Mouse (Mus musculus) gastrocnemius, postnatal 14 days (tissue): ENCODE measurements around the gene Enpp1. TPM values are rescaled to one million over a fixed set of nuclear protein-coding genes. Genes with fewer than 3 reads are reported as not detected.

Experiments used
- DNase-seq: peaks from one replicate; pipeline ENCODE4 v3.0.0; 2021; ENCODE audit warnings: mixed read lengths
- intact Hi-C: fragments of 180-260 bp; cut with DNase I; formaldehyde crosslinking; loops from one replicate; pipeline ENCODE4 v1.15.1; 2025; ENCODE audit warnings: low total_unique reads
- total RNA-seq, 2 experiments: library from RNA; stranded (reverse); gene quantifications; 2 replicates each; pipeline ENCODE4 v1.2.3; 2021

Gene Enpp1
- total RNA-seq, 2 experiments from 2014 or later, result 5.9 to 6.4 TPM

DNA sequence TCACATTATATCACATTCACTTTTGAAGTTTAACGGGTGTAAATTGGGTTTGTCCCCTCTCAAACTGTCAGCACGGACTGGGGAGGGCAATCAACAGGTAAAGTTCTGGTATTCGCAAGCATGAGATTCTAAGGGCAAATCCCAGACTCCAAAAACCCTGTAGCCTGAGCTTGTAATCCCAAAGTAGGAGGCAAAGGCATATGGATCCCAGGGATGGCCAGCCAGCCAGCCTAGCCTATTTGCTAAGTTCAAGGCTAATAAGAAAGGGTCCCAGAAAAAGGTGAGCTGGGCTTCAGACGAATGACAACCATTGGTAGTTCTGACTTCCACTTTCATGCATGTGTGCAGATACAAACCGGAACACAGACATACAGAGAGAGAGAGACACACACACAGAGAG lies 942 bp upstream of the Enpp1 start:
- no peak for DNase-seq
- intact Hi-C loops, result no loop called here

DNA sequence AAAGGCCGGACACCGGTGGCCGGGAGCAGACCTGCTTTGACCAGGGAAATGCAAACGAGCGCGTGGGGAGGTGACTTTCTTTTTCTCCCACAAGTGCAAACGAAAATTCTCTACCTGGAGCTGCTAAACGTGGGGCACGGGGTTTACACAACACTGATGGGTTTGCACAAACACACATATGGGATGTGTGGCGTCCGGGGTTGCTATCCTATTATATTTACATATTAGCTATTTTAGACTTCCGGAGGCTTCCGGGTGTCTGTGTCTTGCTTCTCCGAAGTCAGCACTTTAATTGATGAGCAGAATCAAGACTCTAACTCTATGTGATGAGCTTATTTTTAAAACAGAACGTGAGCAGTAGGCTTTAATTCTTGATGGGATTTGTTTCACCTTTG lies 405 bp upstream of the Enpp1 start:
- intact Hi-C loops, result no loop called here
- DNase-seq, result no peak

DNA sequence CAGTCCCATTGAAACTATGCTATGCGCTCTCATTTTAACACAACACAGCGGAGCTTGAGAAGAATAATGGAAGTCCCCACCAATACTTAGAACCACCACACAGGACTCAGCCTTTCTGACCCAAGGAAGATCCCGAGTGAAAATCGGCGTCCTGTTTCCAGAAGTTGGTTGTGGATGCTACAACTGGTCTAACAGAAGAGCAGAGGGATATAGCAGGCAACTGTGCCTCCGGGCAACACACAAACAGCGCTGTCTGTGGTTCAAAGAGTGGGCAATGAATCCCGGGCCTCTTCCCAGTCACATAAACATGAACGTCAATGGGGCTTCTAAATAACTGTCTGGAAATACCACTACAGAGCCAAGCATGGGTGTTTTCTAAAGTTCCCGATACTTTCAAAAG lies 888 bp downstream of the Enpp1 start:
- DNase-seq, result no peak
- intact Hi-C loops, result no loop called here

DNA sequence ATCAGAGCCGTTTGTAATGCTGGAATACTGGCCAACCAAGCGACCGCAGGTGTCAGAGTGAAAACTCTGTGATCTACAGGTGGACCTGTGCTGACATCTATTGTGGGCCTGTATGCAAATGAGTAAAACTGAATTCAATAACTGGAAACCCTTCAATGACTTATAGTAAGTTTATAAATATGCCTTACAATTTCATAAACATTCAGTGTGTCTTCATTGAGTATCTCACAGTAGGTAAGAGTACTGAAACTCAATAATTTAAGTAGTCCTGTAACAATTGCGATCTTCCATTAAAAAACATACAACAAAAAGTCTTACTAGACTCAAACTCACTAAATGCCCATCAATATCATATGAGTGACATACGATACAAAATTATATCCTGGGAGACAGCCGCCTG lies 1.6 kb downstream of the Enpp1 start:
- intact Hi-C loops, result no loop called here
- DNase-seq, result no peak

DNA sequence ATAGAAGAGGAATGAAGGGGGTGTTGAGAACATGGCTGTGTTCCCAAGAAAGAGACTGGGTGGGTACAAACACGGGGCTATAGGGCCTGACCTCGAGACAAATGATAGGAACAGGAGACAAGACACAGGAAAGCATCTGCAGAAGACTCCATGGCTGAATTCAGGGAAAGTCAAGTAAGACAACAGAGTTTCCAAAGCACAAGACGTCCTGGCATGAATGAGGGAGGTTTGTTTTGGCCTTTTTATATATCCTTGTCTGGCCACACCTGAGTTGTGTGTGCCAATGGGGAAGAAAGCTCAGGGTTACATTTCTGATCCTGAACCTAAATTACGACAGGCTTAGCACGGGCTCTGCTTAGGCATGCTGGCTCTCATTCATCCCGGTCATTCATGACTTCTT lies 4.2 kb downstream of the Enpp1 start:
- intact Hi-C loops, result no loop called here
- no peak for DNase-seq

DNA sequence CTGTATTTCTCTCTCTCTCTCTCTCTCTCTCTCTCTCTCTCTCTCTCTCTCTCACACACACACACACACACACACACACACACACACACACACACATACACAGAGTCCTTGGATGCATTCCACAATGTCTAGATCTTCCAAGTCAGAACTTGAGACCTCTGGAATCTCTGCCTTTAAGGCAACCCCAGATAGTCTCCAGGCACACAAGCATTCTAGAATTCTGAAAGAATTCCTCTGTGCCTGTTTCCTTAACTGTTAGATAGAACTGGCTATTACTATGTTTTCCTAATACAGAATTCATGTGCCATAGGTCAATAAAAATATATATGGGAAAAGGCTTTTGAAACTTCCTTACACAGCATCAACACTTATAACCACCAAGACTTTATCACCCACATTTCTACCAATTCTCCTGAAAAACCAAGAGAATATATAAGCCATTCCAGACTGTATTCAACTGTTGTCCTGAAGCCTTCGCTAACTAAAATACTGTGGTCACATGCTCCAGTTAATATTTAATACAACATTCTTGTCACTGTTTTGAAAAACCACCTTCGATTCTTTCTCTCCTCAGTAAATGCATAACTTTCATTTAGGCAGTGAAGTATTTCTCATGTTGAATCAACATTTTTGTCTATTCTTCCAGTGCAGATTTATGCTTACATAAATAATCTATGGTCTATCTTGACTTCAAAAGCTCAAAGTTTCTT lies 5.4 kb downstream of the Enpp1 start:
- intact Hi-C loops, result no loop called here
- no peak for DNase-seq

DNA sequence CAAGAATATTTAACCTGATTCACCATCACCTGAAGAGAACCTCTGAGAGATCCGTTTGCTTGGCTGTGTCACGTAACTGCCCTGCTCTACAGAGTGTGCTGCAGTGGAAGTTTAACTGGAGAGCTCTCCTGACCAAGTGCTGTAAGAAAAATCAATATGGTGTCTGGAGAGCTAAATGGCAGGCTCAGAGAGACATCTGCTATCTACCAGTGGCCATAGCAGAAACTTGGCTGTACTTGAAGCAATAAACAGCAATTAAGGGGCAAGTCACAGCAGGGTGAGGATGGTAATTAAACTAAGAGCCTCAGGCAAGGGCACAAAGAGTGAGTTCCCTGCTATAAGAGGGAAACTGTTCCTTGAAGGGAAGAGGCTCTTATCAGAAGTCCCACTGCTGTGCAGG lies 9.3 kb downstream of the Enpp1 start:
- intact Hi-C loops, result no loop called here

DNA sequence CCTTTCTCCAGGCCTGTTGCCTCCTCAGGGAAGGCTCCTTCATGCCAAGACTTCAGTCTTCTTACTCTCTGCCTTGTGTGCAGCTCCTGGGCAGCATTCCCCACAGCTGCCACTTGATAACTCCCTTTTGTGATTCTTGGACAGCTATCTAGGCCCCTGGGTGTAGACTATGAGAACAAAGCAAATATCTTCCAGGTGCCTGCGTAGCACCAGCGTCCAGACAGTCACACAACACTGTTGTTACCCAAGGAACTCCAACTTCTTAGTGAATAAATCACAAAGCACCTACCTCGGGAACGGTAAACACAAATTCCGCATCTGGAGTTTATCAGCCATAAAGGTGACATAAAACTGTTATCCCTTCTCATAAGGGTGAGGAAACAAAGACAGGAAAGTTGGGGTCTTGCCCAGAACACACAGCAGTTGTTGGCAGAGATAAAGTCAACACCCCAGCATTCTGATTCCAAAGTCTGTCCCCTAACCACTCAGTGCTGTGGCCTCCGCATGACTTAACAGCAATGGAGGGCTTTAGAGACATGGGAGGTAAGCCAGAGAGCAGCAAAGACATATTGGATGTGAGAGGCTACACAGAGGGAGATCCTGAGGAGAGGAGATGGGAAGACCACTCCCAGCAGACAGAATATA lies 13.7 kb downstream of the Enpp1 start:
- intact Hi-C loops, result no loop called here
- no peak for DNase-seq

More for the DNA sequence above, 9.3 kb downstream of the Enpp1 start:
- no peak for DNase-seq

DNA sequence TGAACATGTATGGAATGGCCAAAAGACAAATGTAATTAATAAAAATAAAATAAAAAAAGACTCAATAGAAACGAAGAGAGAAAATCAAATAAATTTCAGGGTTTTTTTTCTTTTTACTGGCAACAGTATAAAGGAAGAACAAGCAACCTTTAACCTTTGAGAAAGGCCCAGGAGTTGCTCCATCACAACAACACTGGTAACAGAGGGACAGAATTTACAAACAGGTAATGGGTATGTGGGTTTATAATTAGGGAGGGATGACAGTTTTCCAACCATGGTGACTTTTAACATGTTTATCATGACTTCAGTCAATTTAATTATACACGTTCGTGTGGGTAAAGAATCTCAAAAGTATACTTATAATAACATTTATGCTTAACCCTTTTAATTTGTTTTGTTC lies 15.2 kb downstream of the Enpp1 start:
- intact Hi-C loops, result no loop called here
- no peak for DNase-seq

DNA sequence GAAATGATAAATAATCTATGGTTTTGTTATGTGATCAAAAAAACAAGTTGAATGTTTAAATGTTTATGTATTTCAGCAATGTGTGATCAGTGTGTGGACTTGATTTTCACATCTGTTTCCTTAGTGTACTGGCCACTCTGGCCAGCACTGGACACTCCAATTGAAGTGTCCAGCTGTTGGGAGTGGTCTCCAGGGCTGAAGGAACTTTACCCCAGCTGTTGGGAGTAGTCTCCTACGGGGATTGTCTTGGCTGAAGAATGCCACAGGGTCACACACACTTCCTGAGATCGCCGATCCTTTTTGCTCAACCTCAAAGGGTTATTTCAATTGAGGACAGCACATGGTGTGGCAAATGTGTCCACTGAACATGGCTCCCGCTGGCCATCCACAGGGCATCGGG lies 16.2 kb downstream of the Enpp1 start:
- peak; percentile 29 for DNase-seq
- intact Hi-C loops, result no loop called here

DNA sequence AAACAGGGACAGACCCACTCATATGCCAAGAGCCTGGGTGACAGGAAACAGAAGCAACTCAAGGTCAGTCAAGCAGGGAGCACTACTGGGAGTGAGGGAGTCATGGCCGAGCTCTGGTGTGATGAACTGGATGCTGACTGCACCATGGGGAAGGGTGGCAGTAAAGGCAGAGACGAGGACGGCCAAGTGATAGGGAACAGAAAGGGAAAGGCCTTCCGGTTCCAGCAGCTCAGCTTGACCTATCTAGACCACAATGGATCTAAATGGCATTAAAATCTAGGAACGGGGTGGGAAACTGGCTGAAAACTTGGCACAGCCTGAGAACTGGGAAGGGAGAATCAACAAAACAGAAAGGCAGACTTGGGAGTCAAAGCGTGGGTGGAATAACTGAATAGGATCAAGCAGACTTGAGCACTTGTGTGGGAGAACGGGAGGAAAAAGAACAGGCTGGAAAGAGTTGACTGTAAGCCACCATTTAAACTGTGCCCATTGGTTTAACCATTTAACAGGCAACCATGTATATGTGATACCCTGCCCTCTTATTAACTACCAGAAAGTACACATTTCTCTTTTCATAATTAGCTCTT lies 29.3 kb downstream of the Enpp1 start:
- no peak for DNase-seq
- intact Hi-C loops, result no loop called here

DNA sequence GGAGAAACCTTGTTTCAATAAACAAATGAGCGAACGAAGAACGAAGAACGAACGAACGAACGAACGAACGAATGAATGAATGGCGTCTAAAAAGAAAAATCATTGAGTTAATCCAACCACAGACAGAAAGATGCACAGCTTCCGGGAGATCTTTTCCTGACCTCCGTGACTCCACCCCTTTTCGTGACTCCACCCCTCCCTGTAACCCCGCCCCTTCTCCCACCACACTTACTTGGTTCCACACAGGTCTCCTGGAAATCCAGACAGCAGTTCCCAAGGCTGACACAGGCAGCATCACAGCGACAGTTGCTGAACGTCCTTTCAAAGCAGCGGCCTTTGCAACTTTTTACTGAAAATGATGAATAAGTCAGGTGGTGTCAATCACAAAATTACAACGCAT lies 34.3 kb downstream of the Enpp1 start:
- intact Hi-C loops, result no loop called here
- no peak for DNase-seq

DNA sequence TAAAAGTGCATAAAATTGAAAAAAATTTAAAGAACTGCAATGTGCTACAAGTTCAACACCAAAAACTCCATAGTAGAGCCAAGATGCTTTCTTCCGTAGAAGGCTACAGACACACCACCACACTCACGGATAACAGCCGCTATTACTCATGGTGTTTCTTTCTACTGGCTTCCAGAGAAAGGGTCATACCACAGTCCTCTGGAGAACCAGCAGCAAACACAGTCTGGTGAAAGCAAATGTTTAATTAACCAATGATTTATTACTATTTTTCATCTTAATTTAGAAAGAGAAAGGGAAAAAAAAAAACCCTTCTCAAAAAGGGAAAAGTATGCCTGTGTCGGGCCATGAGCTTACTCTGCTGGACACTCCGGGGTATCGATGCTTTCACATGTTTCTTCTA lies 37.7 kb downstream of the Enpp1 start:
- no peak for DNase-seq
- intact Hi-C loops, result no loop called here

DNA sequence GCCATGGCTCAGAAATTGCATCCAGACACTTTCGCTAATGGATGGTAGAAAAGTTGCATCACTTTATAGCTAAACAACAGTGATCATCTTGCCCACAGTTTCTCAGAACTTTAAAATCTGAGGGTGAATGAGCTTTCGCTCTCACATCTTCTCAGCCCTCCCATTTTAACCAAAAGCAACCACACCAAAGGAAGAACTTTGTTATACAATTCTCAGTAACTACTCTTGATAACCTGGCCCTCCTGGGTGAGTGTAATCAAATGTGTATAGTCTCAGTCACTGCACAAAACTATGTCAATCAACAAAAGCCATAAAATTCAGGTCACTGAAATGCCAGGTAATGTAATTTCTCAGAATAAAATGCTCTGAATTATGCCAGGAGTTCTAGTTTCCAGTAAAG lies 39.0 kb downstream of the Enpp1 start:
- DNase-seq, result no peak
- intact Hi-C loops, result no loop called here

DNA sequence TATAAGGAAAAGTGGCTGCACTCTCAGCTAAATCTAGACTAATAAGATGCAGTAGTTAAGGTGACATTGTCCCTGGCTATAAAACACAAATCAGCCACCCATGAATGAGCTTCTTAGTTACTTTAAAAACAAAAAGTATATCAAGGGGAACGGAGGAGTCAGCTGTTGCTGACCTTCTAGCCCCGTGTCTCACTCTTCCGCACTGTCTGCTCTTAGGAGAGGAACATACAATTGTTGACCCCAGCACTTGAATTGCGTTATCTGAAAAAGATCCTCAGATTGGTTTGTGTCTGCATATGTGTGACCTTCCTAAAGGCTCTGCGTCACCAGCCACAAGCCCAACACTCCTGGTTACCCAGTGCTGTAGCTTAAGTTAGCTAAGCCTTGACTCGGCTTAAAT lies 41.4 kb downstream of the Enpp1 start:
- intact Hi-C loops, result no loop called here
- no peak for DNase-seq

DNA sequence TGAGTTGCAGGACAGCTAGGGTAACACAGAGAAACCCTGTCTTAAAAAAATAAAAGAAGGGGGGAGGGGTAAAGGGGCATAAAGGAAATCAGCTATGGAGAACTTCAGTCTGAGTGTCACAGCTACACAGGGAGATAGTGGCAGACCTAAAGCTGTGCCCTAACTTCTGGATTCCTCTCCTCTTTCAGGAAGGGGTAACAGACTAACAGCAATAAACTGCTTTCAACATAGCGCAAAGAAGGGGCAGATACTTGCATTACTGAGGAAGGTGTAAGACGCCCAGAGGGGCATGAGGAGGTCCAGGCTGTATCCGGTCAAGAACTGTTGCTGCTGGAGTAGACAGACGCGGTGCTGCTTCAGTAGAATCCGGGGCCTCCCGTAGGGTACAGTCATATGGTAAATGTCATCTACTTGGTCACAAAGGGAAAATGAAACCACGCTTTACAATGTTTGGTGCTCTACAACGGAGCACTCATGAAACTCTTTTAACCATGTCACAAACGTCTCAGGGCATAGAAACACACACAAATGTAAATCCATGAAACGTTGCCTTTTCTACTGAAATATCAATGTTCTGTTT lies 60.9 kb downstream of the Enpp1 start:
- intact Hi-C loops, result no loop called here
- DNase-seq, result no peak

DNA sequence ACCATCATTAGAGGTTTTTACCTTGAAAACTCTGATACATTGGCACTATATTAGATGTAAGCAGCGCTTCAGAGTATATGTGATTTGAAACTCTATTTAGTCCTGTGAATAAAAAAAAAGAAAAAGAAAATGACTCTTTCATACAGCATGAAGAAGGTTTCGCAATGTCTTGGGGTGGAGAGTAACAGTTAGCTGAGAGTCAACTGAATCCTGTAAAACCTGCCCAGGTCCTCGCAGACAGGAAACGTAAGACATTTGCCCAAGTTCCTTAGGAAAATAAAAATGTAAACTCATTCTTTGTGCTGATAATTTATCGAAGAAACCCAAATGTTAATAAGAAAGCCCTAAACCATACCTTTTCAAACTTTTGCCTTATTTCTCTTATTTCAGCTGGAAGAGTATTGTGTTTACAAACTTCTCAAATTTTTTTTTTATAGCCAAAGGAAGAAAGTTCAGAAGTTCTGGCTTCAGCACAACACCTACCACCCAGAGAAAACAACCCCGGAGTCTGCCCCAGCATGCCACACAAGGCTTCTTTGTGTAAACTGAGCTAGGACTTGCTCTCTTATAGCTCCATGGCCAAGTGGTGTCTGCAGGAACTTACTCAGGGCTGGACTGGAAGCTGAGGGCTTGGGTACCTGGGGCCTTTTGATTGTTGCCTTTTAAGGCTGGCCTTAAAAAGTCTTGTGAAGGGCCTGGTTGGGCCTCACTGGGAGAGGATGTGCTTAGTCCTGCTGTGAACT lies 63.8 kb downstream of the Enpp1 start:
- intact Hi-C loops, result no loop called here
- DNase-seq, result no peak

DNA sequence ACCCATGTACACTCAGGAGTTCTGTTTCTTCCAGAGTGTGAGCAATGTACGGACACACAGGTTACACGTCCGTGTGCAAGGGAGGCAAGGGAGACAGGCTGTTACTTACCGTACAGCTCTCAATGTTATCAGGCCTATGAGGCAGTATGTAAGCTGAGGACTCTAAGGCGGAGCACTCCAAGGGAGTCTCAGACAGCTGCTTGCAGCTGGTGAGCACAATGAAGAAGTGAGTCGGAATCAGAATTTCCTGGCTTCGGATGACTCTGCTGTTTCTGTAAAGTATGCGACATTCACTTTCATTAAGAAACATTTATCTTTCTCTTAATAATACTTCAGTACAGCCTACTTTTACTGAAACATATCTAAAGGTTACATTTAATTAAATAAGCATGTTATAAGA lies 66.8 kb downstream of the Enpp1 start:
- intact Hi-C loops, result no loop called here
- no peak for DNase-seq

DNA sequence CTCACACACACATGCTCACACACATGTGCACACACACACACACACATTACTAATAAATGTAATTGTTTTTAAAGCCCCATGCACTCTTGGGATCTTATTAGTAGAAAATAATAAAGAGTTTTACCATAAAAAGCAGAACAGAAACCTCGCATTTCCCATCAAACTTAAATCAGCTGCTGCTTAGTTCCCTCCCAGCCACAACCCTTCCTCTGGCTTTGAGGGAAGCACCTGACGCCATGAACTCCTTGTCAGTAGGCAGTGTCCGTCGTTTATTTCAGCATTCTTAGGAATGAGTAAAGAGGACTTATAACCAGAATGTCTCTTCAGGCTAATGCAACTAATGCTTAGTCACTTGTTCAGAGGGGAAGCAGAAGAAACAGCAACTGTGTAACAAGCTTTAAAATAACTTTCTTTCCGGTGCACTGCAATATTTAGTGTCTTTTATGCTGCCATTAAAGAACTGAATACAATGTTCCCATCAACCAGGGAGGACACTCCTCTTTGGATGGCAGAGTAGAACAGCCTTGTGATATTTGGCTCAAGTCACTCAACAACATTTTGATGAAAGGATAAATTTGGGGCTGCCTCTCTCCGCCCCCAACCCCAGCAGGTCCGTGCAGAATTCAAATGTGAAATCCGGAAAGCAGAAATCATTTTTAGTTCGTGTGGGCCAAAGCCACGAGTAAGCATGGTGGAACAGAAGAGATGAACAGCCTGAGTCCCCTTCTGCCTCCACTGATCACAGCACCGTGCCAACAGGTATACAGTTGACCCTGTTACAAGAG lies 69.0 kb downstream of the Enpp1 start:
- intact Hi-C loops, result no loop called here
- no peak for DNase-seq
